Mouse (Mus musculus) cerebellum, adult 2 months (tissue): Measurements from ENCODE around the gene Grik5. TPM values are rescaled to one million over a fixed set of nuclear protein-coding genes. Genes with fewer than 3 reads are reported as not detected.

Experiments
- DNase-seq, 2 experiments: peaks; one replicate each; pipeline ENCODE4 v3.0.0; 2021
- H3K27ac ChIP-seq: fragments of 200-500 bp; 2 replicates; pipeline ENCODE4 v1.5.1; 2012; ENCODE audit warnings: low read length, control low read depth, inconsistent platforms; ENCODE audit not compliant: insufficient read depth
- H3K27me3 ChIP-seq: fragments of 200-500 bp; 2 replicates; pipeline ENCODE4 v1.6.1; 2012; ENCODE audit warnings: inconsistent platforms, mild to moderate bottlenecking, low read length, moderate library complexity; ENCODE audit not compliant: control insufficient read depth, insufficient read depth
- H3K4me1 ChIP-seq: fragments of 200-500 bp; 2 replicates; pipeline ENCODE4 v1.6.1; 2011; ENCODE audit warnings: low read length; ENCODE audit not compliant: control insufficient read depth, insufficient read depth
- H3K4me3 ChIP-seq: fragments of 200-500 bp; replicated peaks from 2 replicates; pipeline ENCODE3; 2011; ENCODE audit warnings: mild to moderate bottlenecking, low read depth, low read length, control low read depth; ENCODE audit not compliant: insufficient read depth
- CTCF ChIP-seq: fragments of 200-500 bp; IDR thresholded peaks from 2 replicates; pipeline ENCODE4 v1.5.1; 2011; ENCODE audit warnings: low read depth, mild to moderate bottlenecking, control low read depth, low read length, moderate library complexity, borderline replicate concordance; ENCODE audit not compliant: insufficient read depth
- POLR2A ChIP-seq: fragments of 200-500 bp; IDR thresholded peaks from 2 replicates; pipeline ENCODE4 v1.6.1; 2011; ENCODE audit warnings: low read length, control low read depth, borderline replicate concordance; ENCODE audit not compliant: insufficient read depth
- WGBS: fragments of 180-500 bp; shearing (Covaris S2); methylation state at CpG from one replicate; pipeline ENCODE4 v1.1.7; 2018; 5-methylcytosine and 5-hydroxymethylcytosine counted together
- polyA plus RNA-seq: library from polyadenylated mRNA; depleted of rRNA; stranded (reverse); fragments of >200 nt; gene quantifications from 2 replicates; pipeline ENCODE4 v1.2.3, GENCODE M21; 2012

The Grik5 gene
- polyA plus RNA-seq, 1 experiment, result 74.6 TPM

DNA sequence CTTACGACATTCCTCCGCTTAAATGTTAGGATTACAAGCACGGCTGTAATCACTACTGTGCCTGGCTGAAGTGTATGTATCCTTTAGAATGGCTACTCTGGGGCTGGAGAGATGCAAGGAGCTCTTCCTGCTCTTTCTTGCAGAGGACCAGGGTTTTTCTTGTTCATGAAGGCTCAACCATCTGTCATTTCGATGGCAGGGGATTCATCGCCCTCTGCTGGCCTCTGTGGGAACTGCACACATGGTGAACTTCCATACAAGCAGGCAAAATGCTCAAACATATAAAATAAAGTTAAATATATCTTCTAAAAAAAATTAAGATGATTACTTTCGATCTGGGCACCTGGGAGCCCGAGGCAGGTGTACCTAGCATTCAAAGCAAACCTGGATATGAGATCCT, 36.2 kb downstream of the Grik5 start:
- 44% methylated on average over 7 of the region's 7 CpGs for WGBS
- no peak overlapping the region for H3K4me3 ChIP-seq
- H3K27ac ChIP-seq, result peak overlapping the region; percentile 87; the same call in 1 of the 2 replicates
- no peak for TF ChIP-seq POLR2A
- TF ChIP-seq CTCF, result peak; percentile 90
- H3K27me3 ChIP-seq, result no peaks in the 10 kb centered on the region
- peak; percentile 79 to 88 for DNase-seq
- H3K4me1 ChIP-seq, result peaks cover 11% of the 10 kb centered on the region

- Histone ChIP-seq H3K4me3 (no peak overlapping the region), H3K4me1 (peaks cover 18% of the 10 kb centered on the region), H3K27ac (no peak overlapping the region), H3K27me3 (no peaks in the 10 kb centered on the region)
- 34% methylated on average over 4 of the region's 4 CpGs for WGBS
- TF ChIP-seq POLR2A, result no peak
- TF ChIP-seq CTCF, result no peak
- no peak for DNase-seq
Measured at GRCm38 (mm10) chr7:25034796-25035195, 37.4 kb downstream of the Grik5 start.

DNA sequence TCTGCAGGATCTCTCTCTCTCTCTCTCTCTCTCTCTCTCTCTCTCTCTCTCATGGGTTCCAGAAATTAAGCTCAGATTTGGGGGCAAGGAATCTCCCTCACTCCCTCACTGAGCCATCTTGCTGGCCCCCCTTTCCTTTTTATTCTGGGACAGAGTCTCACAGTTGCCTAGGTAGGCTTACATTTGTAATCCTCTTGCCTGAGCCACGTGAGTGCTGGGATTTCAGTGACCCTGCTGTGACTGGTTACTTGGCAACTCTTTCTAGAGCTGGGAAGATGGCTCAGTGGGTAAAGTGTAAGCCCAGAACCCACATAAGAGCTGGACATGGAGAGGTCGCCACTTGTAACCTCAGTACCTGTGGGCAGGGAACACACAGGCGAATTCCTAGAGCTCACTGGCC, 40.6 kb downstream of the Grik5 start:
- H3K27ac ChIP-seq, result no peak overlapping the region
- DNase-seq, result no peak
- H3K27me3 ChIP-seq, result no peaks in the 10 kb centered on the region
- WGBS, result 45% methylated on average over 3 of the region's 3 CpGs
- H3K4me3 ChIP-seq, result no peak overlapping the region
- H3K4me1 ChIP-seq, result peaks cover 18% of the 10 kb centered on the region
- TF ChIP-seq CTCF, result no peak
- TF ChIP-seq POLR2A, result no peak

DNA sequence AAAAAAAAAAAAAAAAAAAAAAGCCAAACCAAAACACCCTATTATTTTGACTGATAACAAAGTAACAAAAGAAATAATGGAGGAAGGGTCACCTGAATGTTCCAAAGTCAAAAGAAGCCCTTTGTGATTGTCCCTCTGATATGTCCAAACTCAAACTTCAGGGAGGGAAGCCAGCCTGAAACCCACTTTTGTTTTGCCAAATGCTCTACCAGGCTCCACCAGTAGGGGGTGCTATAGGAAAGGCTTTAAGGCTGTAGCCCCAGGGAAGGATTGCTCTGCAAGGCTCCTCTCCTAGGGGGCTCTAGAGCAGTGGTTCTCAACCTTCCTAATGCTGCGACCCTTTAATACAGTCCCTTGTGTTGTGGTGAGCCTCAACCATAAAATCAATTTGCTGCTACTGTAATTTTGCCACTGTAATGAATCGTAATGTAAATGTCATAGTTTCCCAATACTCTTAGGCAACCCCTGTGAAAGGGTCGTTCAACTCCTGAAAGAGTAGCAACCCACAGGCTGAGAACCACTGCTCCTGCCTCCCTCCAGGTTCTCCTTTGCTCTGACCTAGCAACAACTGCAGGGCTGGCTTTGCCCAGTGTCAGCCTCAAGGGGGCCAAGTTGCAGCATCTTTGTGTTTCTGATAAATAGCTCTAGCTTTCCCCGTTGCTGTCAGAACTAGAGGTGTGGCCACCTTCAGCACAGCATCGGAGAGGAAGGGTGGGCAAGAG, 42.0 kb downstream of the Grik5 start:
- WGBS, result 28% methylated on average over 5 of the region's 5 CpGs
- TF ChIP-seq CTCF (peak; percentile 78), POLR2A (no peak)
- Histone ChIP-seq H3K27ac (no peak overlapping the region), H3K27me3 (no peaks in the 10 kb centered on the region), H3K4me3 (no peak overlapping the region), H3K4me1 (peaks cover 18% of the 10 kb centered on the region)
- DNase-seq, result peak; percentile 70 to 81

- H3K27me3 ChIP-seq, result no peaks in the 10 kb centered on the region
- H3K27ac ChIP-seq, result no peak overlapping the region
- WGBS, result 43% methylated on average over 7 of the region's 7 CpGs
- H3K4me1 ChIP-seq, result peaks cover 11% of the 10 kb centered on the region
- H3K4me3 ChIP-seq, result no peak overlapping the region
- TF ChIP-seq POLR2A, result no peak
- TF ChIP-seq CTCF, result no peak
- DNase-seq, result no peak
Measured at GRCm38 (mm10) chr7:25026452-25026851, 45.7 kb downstream of the Grik5 start.

GRCm38 (mm10) chr7:25025855-25026439, 46.2 kb downstream of the Grik5 start:
- TF ChIP-seq CTCF (peak; percentile 41; the same call in 1 of the 2 replicates), POLR2A (no peak)

DNA sequence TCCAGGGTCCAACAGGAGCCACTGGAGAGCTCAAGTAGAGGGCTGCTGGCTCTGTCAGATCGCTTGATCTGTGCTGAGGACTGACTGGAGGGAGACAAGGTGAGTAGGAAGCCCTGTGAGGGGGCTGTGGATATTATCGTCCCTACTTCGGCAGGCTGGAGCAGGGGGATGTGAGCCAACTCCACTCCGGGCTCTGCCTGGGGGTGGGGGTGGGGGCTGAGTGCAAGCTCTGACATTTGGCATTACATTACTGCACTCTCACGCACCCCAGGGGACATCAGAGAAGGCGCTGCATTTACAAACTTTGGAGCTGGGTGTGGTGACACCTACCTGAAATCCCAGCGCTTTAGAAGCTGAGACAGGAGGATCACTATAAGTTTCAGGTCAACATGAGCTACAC, 60.6 kb downstream of the Grik5 start:
- TF ChIP-seq POLR2A, result no peak
- no peak for TF ChIP-seq CTCF
- WGBS, result 74% methylated on average over 7 of the region's 7 CpGs
- Histone ChIP-seq H3K4me3 (no peak overlapping the region), H3K27ac (no peak overlapping the region), H3K4me1 (peaks cover 17% of the 10 kb centered on the region; the same call in 1 of the 2 replicates), H3K27me3 (no peaks in the 10 kb centered on the region)
- no peak for DNase-seq

More at GRCm38 (mm10) chr7:25025855-25026439, 46.2 kb downstream of the Grik5 start:
- H3K4me3 ChIP-seq, result no peak overlapping the region
- no peak for DNase-seq
- WGBS, result 60% methylated on average over 10 of the region's 10 CpGs
- H3K4me1 ChIP-seq, result peaks cover 7% of the 10 kb centered on the region
- H3K27ac ChIP-seq, result no peak overlapping the region
- H3K27me3 ChIP-seq, result no peaks in the 10 kb centered on the region
